Mouse (Mus musculus): Measurements from ENCODE around the gene Obp1a.

Obp1a gene

GRCm38 (mm10) chrX:78091274-78091673 is at the start of gene Obp1a:
Gene Obp1a, minus strand, starts transcription at chrX:78091374.
- DNase-seq (ENCODE audit: low spot score), result no peak

GRCm38 (mm10) chrX:78125167-78125566 is 34.0 kb upstream of the Obp1a start, which contains the start of gene Gm5938:
Gene Gm5938, plus strand, starts transcription at chrX:78125467.
- no peak for DNase-seq (ENCODE audit: low spot score)

Data from embryo, embryonic 10 days (tissue).